Mouse (Mus musculus) stomach, embryonic 15.5 days (tissue): Measurements from ENCODE around the gene Lgals4. TPM values are rescaled to one million over a fixed set of nuclear protein-coding genes. Genes with fewer than 3 reads are reported as not detected.
"Not testable (repeated sequence)": the region's sequence is repeated elsewhere in the genome, so short reads cannot be mapped to it uniquely, and the experiment has no call there.

ENCODE experiments used
- ATAC-seq: fragments of 200-750 bp; cut with Nextera tagmentation; 2 replicates; pipeline ENCODE4 v1.8.0; 2017; ENCODE audit warnings: low read depth, moderate number of reproducible peaks, moderate TSS enrichment; ENCODE audit not compliant: insufficient read depth, low FRiP score
- H3K27ac ChIP-seq: fragments of 300-500 bp; sonication (generic); 2 replicates; pipeline ENCODE4 v1.5.1; 2015; ENCODE audit warnings: mild to moderate bottlenecking, inconsistent platforms
- H3K27me3 ChIP-seq: fragments of 300-500 bp; sonication (generic); replicated peaks from 2 replicates; pipeline ENCODE4 v1.6.1; 2015; ENCODE audit warnings: inconsistent platforms
- H3K36me3 ChIP-seq: fragments of 300-500 bp; sonication (generic); 2 replicates; pipeline ENCODE4 v1.6.1; 2015; ENCODE audit warnings: inconsistent platforms
- H3K4me1 ChIP-seq: fragments of 300-500 bp; sonication (generic); 2 replicates; pipeline ENCODE4 v1.6.1; 2015; ENCODE audit warnings: inconsistent platforms
- H3K4me2 ChIP-seq: fragments of 300-500 bp; sonication (generic); 2 replicates; pipeline ENCODE4 v1.6.1; 2015; ENCODE audit warnings: mild to moderate bottlenecking, inconsistent platforms
- H3K4me3 ChIP-seq: fragments of 300-500 bp; sonication (generic); replicated peaks from 2 replicates; pipeline ENCODE4 v1.5.1; 2015; ENCODE audit warnings: inconsistent platforms
- H3K9ac ChIP-seq: fragments of 300-500 bp; sonication (generic); 2 replicates; pipeline ENCODE4 v1.6.1; 2015; ENCODE audit warnings: inconsistent platforms
- H3K9me3 ChIP-seq: fragments of 300-500 bp; sonication (generic); 2 replicates; pipeline ENCODE4 v1.6.1; 2016; ENCODE audit warnings: inconsistent platforms
- WGBS: fragments of 180-500 bp; shearing (Covaris S2); methylation state at CpG from one replicate; pipeline ENCODE4 v1.1.7; 2015; 5-methylcytosine and 5-hydroxymethylcytosine counted together
- polyA plus RNA-seq: library from polyadenylated mRNA; unstranded; fragments of >200 nt; fragmentation: Nextera tagmentation; extraction: Ambion mirVana; gene quantifications from 2 replicates; pipeline ENCODE4 v1.2.1, GENCODE M21; 2015

The Lgals4 gene
- polyA plus RNA-seq, 1 experiment from 2014 or later: 340 TPM

- ATAC-seq: peak; percentile 58; the same call in 1 of the 2 replicates
- Histone ChIP-seq H3K27me3 (no peaks in the 10 kb centered on the region), H3K9me3 (no peaks in the 10 kb centered on the region), H3K27ac (no peak overlapping the region), H3K4me1 (no peaks in the 10 kb centered on the region), H3K9ac (no peak overlapping the region), H3K4me2 (no peak overlapping the region), H3K36me3 (no peaks in the 10 kb centered on the region), H3K4me3 (no peak overlapping the region)
- WGBS: 79% methylated on average over 7 of the region's 7 CpGs
Measured at GRCm38 (mm10) chr7:28877155-28877554, 43.5 kb downstream of the Lgals4 start.

GRCm38 (mm10) chr7:28877856-28878255 is 44.2 kb downstream of the Lgals4 start:
- H3K9me3 ChIP-seq: no peaks in the 10 kb centered on the region
- no peak overlapping the region for H3K27ac ChIP-seq
- WGBS: 62% methylated on average over 4 of the region's 4 CpGs
- no peaks in the 10 kb centered on the region for H3K4me1 ChIP-seq
- no peaks in the 10 kb centered on the region for H3K27me3 ChIP-seq
- no peak overlapping the region for H3K9ac ChIP-seq
- no peak overlapping the region for H3K4me2 ChIP-seq
- no peak overlapping the region for H3K4me3 ChIP-seq
- H3K36me3 ChIP-seq: no peaks in the 10 kb centered on the region
- ATAC-seq: no peak

- H3K9ac ChIP-seq: no peak overlapping the region
- no peaks in the 10 kb centered on the region for H3K4me1 ChIP-seq
- no peaks in the 10 kb centered on the region for H3K9me3 ChIP-seq
- H3K27me3 ChIP-seq: no peaks in the 10 kb centered on the region
- H3K4me3 ChIP-seq: no peak overlapping the region
- H3K27ac ChIP-seq: no peak overlapping the region
- no peaks in the 10 kb centered on the region for H3K36me3 ChIP-seq
- 75% methylated on average over 7 of the region's 7 CpGs for WGBS
- ATAC-seq: peak; percentile 30; the same call in 1 of the 2 replicates
- no peak overlapping the region for H3K4me2 ChIP-seq
Measured at GRCm38 (mm10) chr7:28879606-28880005, 46.0 kb downstream of the Lgals4 start.

- ATAC-seq: no peak
- H3K4me2 ChIP-seq: no peak overlapping the region
- H3K4me1 ChIP-seq: no peaks in the 10 kb centered on the region
- no peak overlapping the region for H3K27ac ChIP-seq
- H3K9me3 ChIP-seq: no peaks in the 10 kb centered on the region
- WGBS: 83% methylated on average over 10 of the region's 10 CpGs
- no peaks in the 10 kb centered on the region for H3K27me3 ChIP-seq
- H3K36me3 ChIP-seq: no peaks in the 10 kb centered on the region
- no peak overlapping the region for H3K4me3 ChIP-seq
- no peak overlapping the region for H3K9ac ChIP-seq
Measured at GRCm38 (mm10) chr7:28880554-28880953, 46.9 kb downstream of the Lgals4 start.

- no peak within 1 kb of the TSS for H3K4me2 ChIP-seq
- no peaks in the 10 kb centered on the region for H3K4me1 ChIP-seq
- H3K4me3 ChIP-seq: no peak within 1 kb of the TSS
- ATAC-seq: no peak
- no peak within 1 kb of the TSS for H3K9ac ChIP-seq
- no peaks in the 10 kb centered on the region for H3K36me3 ChIP-seq
- no peak within 1 kb of the TSS for H3K27ac ChIP-seq
- H3K9me3 ChIP-seq: no peaks in the 10 kb centered on the region
- no peaks in the 10 kb centered on the region for H3K27me3 ChIP-seq
- WGBS: 44% methylated on average over 13 of the region's 13 CpGs
Measured at GRCm38 (mm10) chr7:28881199-28881598, 47.5 kb downstream of the Lgals4 start, which contains the start of gene Capn12. Capn12 (plus strand) TSS chr7:28881422.

DNA sequence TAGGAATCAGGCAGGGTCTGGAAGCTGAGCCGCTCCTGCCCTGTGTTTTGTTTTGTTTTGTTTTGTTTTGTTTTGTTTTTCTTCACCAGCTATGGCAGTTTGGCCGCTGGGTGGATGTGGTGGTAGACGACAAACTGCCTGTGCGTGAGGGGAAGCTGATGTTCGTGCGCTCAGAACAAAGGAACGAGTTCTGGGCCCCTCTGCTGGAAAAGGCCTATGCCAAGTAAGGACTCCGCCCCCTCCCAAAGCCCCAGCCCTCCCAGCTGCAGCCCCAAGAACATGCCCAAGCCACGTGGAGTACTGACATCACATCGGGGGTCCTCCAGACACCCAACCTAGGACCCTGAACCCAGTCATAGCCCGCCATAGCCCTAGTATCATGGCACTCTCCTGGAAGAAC is 49.4 kb downstream of the Lgals4 start:
- no peaks in the 10 kb centered on the region for H3K4me1 ChIP-seq

DNA sequence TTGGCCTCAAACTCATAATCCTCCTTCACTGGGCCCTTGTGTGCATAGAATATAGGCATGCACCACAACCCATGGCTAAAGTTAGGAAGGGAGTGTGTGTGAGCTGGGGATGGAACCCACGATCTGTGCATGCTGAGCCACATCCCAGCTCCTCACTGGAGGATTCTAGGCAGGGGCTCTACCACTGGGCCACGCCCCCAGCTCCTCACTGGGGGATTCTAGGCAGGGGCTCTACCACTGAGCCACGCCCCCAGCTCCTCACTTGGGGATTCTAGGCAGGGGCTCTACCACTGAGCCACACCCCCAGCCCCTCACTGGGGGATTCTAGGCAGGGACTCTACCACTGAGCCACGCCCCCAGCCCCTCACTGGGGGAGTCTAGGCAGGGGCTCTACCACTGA is 50.0 kb downstream of the Lgals4 start:
- H3K27me3 ChIP-seq: peaks cover 14% of the 10 kb centered on the region
- not testable (repeated sequence) for H3K36me3 ChIP-seq, ATAC-seq, H3K4me3 ChIP-seq, H3K9me3 ChIP-seq, H3K4me1 ChIP-seq, H3K9ac ChIP-seq, H3K4me2 ChIP-seq, H3K27ac ChIP-seq
- 88% methylated on average over 4 of the region's 4 CpGs for WGBS

More for the DNA sequence above, 49.4 kb downstream of the Lgals4 start:
- Histone ChIP-seq H3K9me3 (no peaks in the 10 kb centered on the region), H3K27me3 (peaks cover 7% of the 10 kb centered on the region), H3K27ac (no peak overlapping the region), H3K36me3 (no peaks in the 10 kb centered on the region), H3K4me2 (no peak overlapping the region), H3K9ac (no peak overlapping the region), H3K4me3 (no peak overlapping the region)
- no peak for ATAC-seq
- WGBS: 77% methylated on average over 11 of the region's 11 CpGs

GRCm38 (mm10) chr7:28886486-28886885 is 52.8 kb downstream of the Lgals4 start:
- WGBS: 26% methylated on average over 14 of the region's 14 CpGs
- Histone ChIP-seq H3K4me2 (no peak overlapping the region), H3K27me3 (peaks cover 20% of the 10 kb centered on the region), H3K9ac (no peak overlapping the region), H3K27ac (no peak overlapping the region), H3K9me3 (no peaks in the 10 kb centered on the region), H3K36me3 (0 out of 2 replicates have a peak, but pooled peaks cover 7% of the 10 kb centered on the region), H3K4me3 (no peak overlapping the region), H3K4me1 (peaks cover 10% of the 10 kb centered on the region; the same call in 1 of the 2 replicates)
- ATAC-seq: no peak

DNA sequence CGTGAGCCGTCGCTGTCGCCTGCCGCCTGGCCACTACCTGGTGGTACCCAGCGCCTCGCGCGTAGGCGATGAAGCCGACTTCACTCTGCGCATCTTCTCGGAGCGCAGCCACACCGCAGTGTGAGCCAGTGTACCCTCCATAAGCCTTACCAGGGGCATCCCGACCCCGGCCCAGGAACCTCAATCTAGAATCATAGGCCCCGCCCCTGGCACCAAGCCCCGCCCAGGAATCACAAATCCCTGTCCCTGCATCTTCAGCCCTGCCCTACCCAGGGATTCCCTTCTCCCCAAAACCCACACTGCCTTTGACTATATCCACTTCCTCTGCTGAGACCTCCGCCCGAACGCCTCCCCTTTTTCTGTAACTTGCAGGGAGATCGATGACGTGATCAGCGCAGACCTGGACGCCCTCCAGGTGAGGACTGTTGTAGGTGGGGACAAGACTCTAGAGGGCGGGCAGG is 55.1 kb downstream of the Lgals4 start:
- Histone ChIP-seq H3K27ac (no peak overlapping the region), H3K9me3 (no peaks in the 10 kb centered on the region), H3K9ac (no peak overlapping the region), H3K4me1 (peaks cover 10% of the 10 kb centered on the region; the same call in 1 of the 2 replicates), H3K4me2 (peak overlapping the region; percentile 66), H3K27me3 (peaks cover 20% of the 10 kb centered on the region), H3K36me3 (peaks cover 25% of the 10 kb centered on the region), H3K4me3 (peak overlapping the region; percentile 35)
- ATAC-seq: peak; percentile 13; the same call in 1 of the 2 replicates
- 3% methylated on average over 27 of the region's 27 CpGs for WGBS

Other genes with a start within 250 kb of the Lgals4 start
- gene Samd4b, start 235.7 kb upstream of the Lgals4 start, polyA plus RNA-seq: 18.5 and 22.1 TPM in 2 replicates
- 50.2 and 56.0 TPM in 2 replicates for gene Pak4, start 235.7 kb upstream of the Lgals4 start, polyA plus RNA-seq
- 0.08 TPM in 1 of 2 replicates, not detected in the other for gene Acp7, start 202.5 kb upstream of the Lgals4 start, polyA plus RNA-seq
- 4.3 and 4.8 TPM in 2 replicates for gene Fbxo27, start 141.0 kb upstream of the Lgals4 start, polyA plus RNA-seq
- gene Fbxo17, start 117.0 kb upstream of the Lgals4 start, polyA plus RNA-seq: 8.0 and 8.9 TPM in 2 replicates
- 138 and 143 TPM in 2 replicates for gene Mrps12, start 92.0 kb upstream of the Lgals4 start, polyA plus RNA-seq
- 20.8 and 26.2 TPM in 2 replicates for gene Sars2, start 91.9 kb upstream of the Lgals4 start, polyA plus RNA-seq
- gene Ccer2, start 77.7 kb upstream of the Lgals4 start, polyA plus RNA-seq: 0.19 TPM in 1 of 2 replicates, not detected in the other
- gene Sirt2, start 67.1 kb upstream of the Lgals4 start, polyA plus RNA-seq: 56.9 and 57.8 TPM in 2 replicates
- 38.7 and 40.1 TPM in 2 replicates for gene Nfkbib, start 66.3 kb upstream of the Lgals4 start, polyA plus RNA-seq
- gene Rinl, start 44.9 kb upstream of the Lgals4 start, polyA plus RNA-seq: 6.2 and 6.6 TPM in 2 replicates
- 239 and 240 TPM in 2 replicates for gene Hnrnpl, start 25.3 kb upstream of the Lgals4 start, polyA plus RNA-seq
- 175 and 195 TPM in 2 replicates for gene Ech1, start 8.6 kb upstream of the Lgals4 start, polyA plus RNA-seq
- 2.2 TPM in 2 replicates for gene Lgals7, start 30.0 kb downstream of the Lgals4 start, polyA plus RNA-seq
- gene Capn12, start 47.6 kb downstream of the Lgals4 start, polyA plus RNA-seq: 0.34 and 0.45 TPM in 2 replicates
- 319 and 341 TPM in 2 replicates for gene Actn4, start 128.5 kb downstream of the Lgals4 start, polyA plus RNA-seq
- gene Eif3k, start 148.0 kb downstream of the Lgals4 start, polyA plus RNA-seq: 370 and 373 TPM in 2 replicates
- gene Map4k1, start 148.2 kb downstream of the Lgals4 start, polyA plus RNA-seq: 7.8 and 9.3 TPM in 2 replicates